Mouse (Mus musculus): ENCODE measurements at regions not wholly inside any gene's neighbourhood (a gene's known extent, or its start where the extent isn't known, plus 50 kb on each side); places are given as distances from the start of the nearest gene placed in this dataset.

DNA sequence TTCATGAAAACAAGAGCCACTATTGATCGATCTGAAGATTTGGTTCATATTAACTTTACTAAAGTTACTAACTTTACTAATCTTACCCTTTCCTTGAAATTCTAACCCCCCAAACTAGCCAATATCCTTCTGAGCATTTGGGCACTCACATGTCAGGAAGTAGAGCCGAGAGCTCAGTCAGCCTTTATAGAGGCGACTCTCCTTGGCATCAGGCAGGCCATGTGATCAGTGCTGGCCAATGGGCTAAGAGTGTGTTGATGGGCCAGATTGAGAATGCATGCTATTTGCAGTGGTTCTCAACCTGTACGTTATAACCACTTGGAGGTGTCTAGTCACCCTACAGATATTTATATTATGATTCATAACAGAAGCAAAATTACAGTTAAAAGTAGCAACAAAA lies 69.6 kb upstream of the Slc35b4 start:
- DNase-seq (ENCODE audit: low read depth, low spot score) = no peak

GRCm38 (mm10) chr6:34243001-34243400 lies 66.1 kb upstream of the Slc35b4 start:
- DNase-seq (ENCODE audit: low read depth, low spot score) = no peak

- DNase-seq (ENCODE audit: low read depth, low spot score) = no peak
These were observed 65.6 kb upstream of the Slc35b4 start for GRCm38 (mm10) chr6:34242486-34242885.

DNA sequence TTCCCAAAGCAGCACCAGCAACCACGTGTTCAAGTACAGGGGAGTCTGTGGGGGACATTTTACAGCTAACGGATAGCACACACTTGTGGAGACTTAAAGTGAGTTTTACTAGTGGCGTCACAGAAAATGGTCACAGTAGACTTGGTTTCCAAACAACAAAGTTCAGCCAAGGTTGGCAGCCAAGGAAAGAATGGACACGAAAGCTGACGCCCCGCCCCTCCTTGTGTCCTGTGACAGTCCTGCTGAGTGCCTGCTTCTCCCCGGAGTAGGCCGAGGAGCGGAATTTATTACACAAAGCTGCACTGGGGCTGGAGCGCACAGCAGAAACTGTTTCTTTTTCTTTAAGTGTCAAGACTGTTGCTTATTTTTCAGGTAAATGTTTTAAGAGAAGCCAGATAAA lies 58.2 kb upstream of the Slc35b4 start:
- no peak for DNase-seq (ENCODE audit: low read depth, low spot score)

DNA sequence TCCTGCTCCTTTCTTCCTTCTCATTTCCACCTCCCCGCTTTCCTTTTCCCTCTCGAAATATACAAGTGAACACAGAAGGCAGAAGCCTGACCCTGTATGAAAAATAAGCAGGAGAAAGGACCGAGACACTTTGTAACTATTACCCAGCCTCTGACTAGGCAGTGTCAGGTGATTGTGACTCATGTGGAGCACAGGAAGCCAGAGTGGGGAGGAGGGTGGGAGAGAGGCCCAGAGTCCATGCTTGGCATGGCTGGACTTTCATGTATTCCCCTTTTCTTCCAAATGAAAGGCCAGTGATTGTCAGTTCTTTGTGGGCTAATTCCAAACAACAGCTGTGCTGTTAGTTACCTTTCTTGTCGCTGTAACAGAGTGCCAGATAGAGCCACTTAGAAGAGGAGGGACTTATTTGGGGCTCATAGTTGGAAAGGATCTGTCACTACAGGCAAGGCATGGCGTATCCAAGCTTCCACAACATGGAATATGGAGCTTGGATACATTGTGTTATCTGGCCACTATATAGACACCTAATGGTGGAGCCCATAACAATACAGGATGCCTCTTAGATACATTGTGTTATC lies 57.6 kb upstream of the Slc35b4 start:
- no peak for DNase-seq (ENCODE audit: low read depth, low spot score)

- DNase-seq (ENCODE audit: low read depth, low spot score) = peak; percentile 69
These were observed 54.0 kb upstream of the Slc35b4 start for GRCm38 (mm10) chr6:34230768-34231381.

- DNase-seq (ENCODE audit: low read depth, low spot score) = no peak
These were observed 50.2 kb upstream of the Slc35b4 start for GRCm38 (mm10) chr6:34227131-34227530.

Data from forelimb bud, embryonic 11.5 days (tissue).